Mouse (Mus musculus) lung, adult 18-20 months (tissue): ENCODE data around the gene Ints11.
A peak's percentile ranks its signal among the peaks of the same experiment; 100 is the strongest.

Experiments used
- DNase-seq, 2 experiments: peaks; one replicate each; pipeline ENCODE4 v3.0.0; 2022; ENCODE audit warnings: mixed read lengths in 2 of 2

The Ints11 gene

GRCm38 (mm10) chr4:155869317-155870033 lies at the start of gene Ints11, which contains the start of gene Cptp:
Gene Ints11, plus strand, starts transcription at chr4:155869546.
Gene Cptp, minus strand, starts transcription at chr4:155869440.
- peak; percentile 97 to 98 for DNase-seq

GRCm38 (mm10) chr4:155821025-155821424 lies 48.3 kb upstream of the Ints11 start:
- no peak for DNase-seq

- no peak for DNase-seq
Observed at GRCm38 (mm10) chr4:155823443-155823842, 45.9 kb upstream of the Ints11 start.

- DNase-seq, result no peak
Observed at GRCm38 (mm10) chr4:155829866-155830265, 39.5 kb upstream of the Ints11 start.

GRCm38 (mm10) chr4:155830596-155830995 lies 38.8 kb upstream of the Ints11 start:
- DNase-seq, result no peak

- peak; percentile 95 to 97 for DNase-seq
Observed at GRCm38 (mm10) chr4:155831205-155831766, 38.1 kb upstream of the Ints11 start, which contains the start of gene Aurkaip1. Gene Aurkaip1, plus strand, starts transcription at chr4:155831272.

- peak in 1 of 2 experiments; percentile 38 for DNase-seq
Observed at GRCm38 (mm10) chr4:155831831-155832230, 37.5 kb upstream of the Ints11 start.

- DNase-seq, result no peak
Observed at GRCm38 (mm10) chr4:155832321-155832720, 37.0 kb upstream of the Ints11 start.

GRCm38 (mm10) chr4:155833234-155833633 lies 36.1 kb upstream of the Ints11 start:
- peak in 1 of 2 experiments; percentile 3 for DNase-seq

- DNase-seq, result peak; percentile 76 to 83
Observed at GRCm38 (mm10) chr4:155833836-155834235, 35.5 kb upstream of the Ints11 start.

- DNase-seq, result peak; percentile 67 to 70
Observed at GRCm38 (mm10) chr4:155837404-155838010, 31.8 kb upstream of the Ints11 start.

GRCm38 (mm10) chr4:155838187-155839153 lies 30.9 kb upstream of the Ints11 start:
- no peak for DNase-seq

GRCm38 (mm10) chr4:155839483-155839910 lies 29.8 kb upstream of the Ints11 start, which contains the start of gene Mxra8:
Gene Mxra8, plus strand, starts transcription at chr4:155839680.
- peak; percentile 92 to 95 for DNase-seq

- no peak for DNase-seq
Observed at GRCm38 (mm10) chr4:155840076-155841002, 29.0 kb upstream of the Ints11 start.

- DNase-seq, result peak; percentile 81 to 87
Observed at GRCm38 (mm10) chr4:155841003-155841454, 28.3 kb upstream of the Ints11 start.

GRCm38 (mm10) chr4:155841651-155842270 lies 27.6 kb upstream of the Ints11 start:
- no peak for DNase-seq

- DNase-seq, result no peak
Observed at GRCm38 (mm10) chr4:155843231-155843630, 26.1 kb upstream of the Ints11 start.

- peak; percentile 90 to 91 for DNase-seq
Observed at GRCm38 (mm10) chr4:155846871-155847578, 22.3 kb upstream of the Ints11 start, which contains the start of gene Dvl1. Gene Dvl1, plus strand, starts transcription at chr4:155847402.

- peak; percentile 34 to 47 for DNase-seq
Observed at GRCm38 (mm10) chr4:155847591-155848352, 21.6 kb upstream of the Ints11 start.
